Mouse (Mus musculus): ENCODE results near the gene Vmn1r27. TPM values are rescaled to one million over a fixed set of nuclear protein-coding genes. Genes with fewer than 3 reads are reported as not detected.

Vmn1r27 gene
- total and polyA plus RNA-seq, 3 experiments: not detected

DNA sequence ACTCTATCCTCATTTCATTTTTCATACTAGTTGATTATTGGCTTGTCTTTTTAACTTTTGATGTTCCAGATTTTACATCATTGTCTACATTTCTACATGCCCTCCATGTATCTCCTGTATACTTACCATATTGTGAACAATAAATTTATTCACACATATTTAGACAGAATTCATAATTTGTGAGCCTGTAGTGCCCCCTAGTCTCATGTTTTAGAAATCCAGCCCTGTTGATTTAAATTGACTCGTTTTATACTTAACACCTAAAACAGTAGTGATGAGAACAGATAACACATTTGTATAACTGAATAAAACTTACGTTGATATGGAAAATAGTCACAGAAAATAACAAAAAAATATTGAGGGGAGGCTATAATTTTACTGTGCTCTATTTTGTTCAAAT is 2.5 kb downstream of the Vmn1r27 start:
- DNase-seq (ENCODE audit: extremely low read depth): no peak
- in situ Hi-C loops (cut with MboI; ENCODE audit: low pct_ligation_motif_present, low pct_unique_long_range_greater_than_20kb, low sequenced_read_pairs): no loop called here
- Histone ChIP-seq H3K4me2 (ENCODE audit: insufficient read depth, low read depth, poor library complexity, severe bottlenecking) (no peak overlapping the region), H3K27ac (ENCODE audit: insufficient read depth, low read depth) (no peak overlapping the region), H3K4me1 (ENCODE audit: control insufficient read depth in 1 of 2, insufficient read depth in 2 of 2) (no peaks in the 10 kb centered on the region), H3K79me2 (replicated peaks; ENCODE audit: control insufficient read depth, extremely low read depth, insufficient read depth, poor library complexity, severe bottlenecking) (no peaks in the 10 kb centered on the region), H3K9me3 (replicated peaks; ENCODE audit: low read length) (no peaks in the 10 kb centered on the region), H3K27me3 (replicated peaks) (no peaks in the 10 kb centered on the region), H3K4me3 (replicated peaks in 1 of 3; ENCODE audit: low read depth in 2 of 3, low read length in 2 of 3, poor library complexity in 1 of 3) (no peak overlapping the region), H3K9ac (ENCODE audit: insufficient read depth, low read depth) (no peak overlapping the region), H3K36me3 (replicated peaks in 1 of 2; ENCODE audit: control insufficient read depth in 1 of 2, insufficient read depth in 1 of 2, low read length in 1 of 2) (no peaks in the 10 kb centered on the region)
- dilution Hi-C loops (cut with MboI; ENCODE audit: extremely low pct_ligation_motif_present, extremely low pct_unique_long_range_greater_than_20kb, low sequenced_read_pairs): no loop called here
- no peak for TF ChIP-seq RCOR1 (conservative IDR thresholded peaks at IDR 0.05; ENCODE audit: low read depth, low read length)
- no peak for TF ChIP-seq MAX (IDR thresholded peaks at IDR 0.05; ENCODE audit: low read length)
- no peak for TF ChIP-seq NELFE (IDR thresholded peaks at IDR 0.05; ENCODE audit: low read depth, low read length)

Other genes with a start within 250 kb of the Vmn1r27 start
- not detected in 2 replicates for gene Vmn1r25, start 238.0 kb downstream of the Vmn1r27 start, total RNA-seq (2012; rRNA removed)
- gene Vmn1r25, start 238.0 kb downstream of the Vmn1r27 start, total RNA-seq (2014; rRNA removed): not detected in 2 replicates
- not detected in 2 replicates for gene Vmn1r25, start 238.0 kb downstream of the Vmn1r27 start, polyA plus RNA-seq (2012; ENCODE audit: insufficient read length, low read depth)
- gene Vmn1r26, start 203.7 kb downstream of the Vmn1r27 start, total RNA-seq (2012; rRNA removed): not detected in 2 replicates
- not detected in 2 replicates for gene Vmn1r26, start 203.7 kb downstream of the Vmn1r27 start, total RNA-seq (2014; rRNA removed)
- gene Vmn1r26, start 203.7 kb downstream of the Vmn1r27 start, polyA plus RNA-seq (2012; ENCODE audit: insufficient read length, low read depth): not detected in 2 replicates
- not detected in 2 replicates for gene Vmn1r28, start 43.2 kb upstream of the Vmn1r27 start, total RNA-seq (2012; rRNA removed)
- not detected in 2 replicates for gene Vmn1r28, start 43.2 kb upstream of the Vmn1r27 start, total RNA-seq (2014; rRNA removed)
- gene Vmn1r28, start 43.2 kb upstream of the Vmn1r27 start, polyA plus RNA-seq (2012; ENCODE audit: insufficient read length, low read depth): not detected in 2 replicates
- not detected in 2 replicates for gene Vmn1r29, start 82.7 kb upstream of the Vmn1r27 start, total RNA-seq (2012; rRNA removed)
- gene Vmn1r29, start 82.7 kb upstream of the Vmn1r27 start, total RNA-seq (2014; rRNA removed): not detected in 2 replicates
- not detected in 2 replicates for gene Vmn1r29, start 82.7 kb upstream of the Vmn1r27 start, polyA plus RNA-seq (2012; ENCODE audit: insufficient read length, low read depth)
- gene Vmn1r30, start 224.6 kb upstream of the Vmn1r27 start, total RNA-seq (2012; rRNA removed): not detected in 2 replicates
- gene Vmn1r30, start 224.6 kb upstream of the Vmn1r27 start, total RNA-seq (2014; rRNA removed): not detected in 2 replicates
- gene Vmn1r30, start 224.6 kb upstream of the Vmn1r27 start, polyA plus RNA-seq (2012; ENCODE audit: insufficient read length, low read depth): not detected in 2 replicates

All from CH12.LX (cell line).